Mouse (Mus musculus) midbrain, embryonic 11.5 days (tissue): ENCODE measurements around the gene Dnm3. TPM values are rescaled to one million over a fixed set of nuclear protein-coding genes. Genes with fewer than 3 reads are reported as not detected.

Source experiments
- ATAC-seq: fragments of 200-750 bp; cut with Nextera tagmentation; 2 replicates; pipeline ENCODE4 v1.8.0; 2017; ENCODE audit warnings: moderate TSS enrichment, moderate library complexity; ENCODE audit not compliant: low FRiP score
- DNase-seq: peaks from one replicate; pipeline ENCODE4 v3.0.0; 2015; ENCODE audit warnings: low spot score; ENCODE audit errors: missing footprints
- H3K27ac ChIP-seq: fragments of 300-500 bp; sonication (generic); 2 replicates; pipeline ENCODE4 v1.5.1; 2014; ENCODE audit warnings: low read depth, low read length
- H3K27me3 ChIP-seq: fragments of 300-500 bp; sonication (generic); 2 replicates; pipeline ENCODE4 v1.6.1; 2014; ENCODE audit warnings: mild to moderate bottlenecking, low read length, moderate library complexity, mixed read lengths; ENCODE audit not compliant: control insufficient read depth, insufficient read depth
- H3K36me3 ChIP-seq: fragments of 300-500 bp; sonication (generic); 2 replicates; pipeline ENCODE4 v1.6.1; 2014; ENCODE audit warnings: mild to moderate bottlenecking, low read length, moderate library complexity, mixed read lengths; ENCODE audit not compliant: control insufficient read depth, insufficient read depth
- H3K4me1 ChIP-seq: fragments of 300-500 bp; sonication (generic); 2 replicates; pipeline ENCODE4 v1.6.1; 2014; ENCODE audit warnings: low read length; ENCODE audit not compliant: control insufficient read depth, insufficient read depth
- H3K4me2 ChIP-seq: fragments of 300-500 bp; sonication (generic); 2 replicates; pipeline ENCODE4 v1.6.1; 2014; ENCODE audit warnings: mild to moderate bottlenecking, moderate library complexity
- H3K4me3 ChIP-seq: fragments of 300-500 bp; sonication (generic); 2 replicates; pipeline ENCODE4 v1.5.1; 2014; ENCODE audit warnings: low read depth, low read length
- H3K9ac ChIP-seq: fragments of 300-500 bp; sonication (generic); 2 replicates; pipeline ENCODE4 v1.6.1; 2014; ENCODE audit warnings: low read length
- H3K9me3 ChIP-seq: fragments of 300-500 bp; sonication (generic); 2 replicates; pipeline ENCODE4 v1.6.1; 2016; ENCODE audit warnings: low read length; ENCODE audit not compliant: control insufficient read depth
- WGBS: fragments of 180-500 bp; shearing (Covaris S2); extraction: QIAGEN DNeasy Blood & Tissue Kit; methylation state at CpG from one replicate; pipeline ENCODE4 v1.1.7; 2014; 5-methylcytosine and 5-hydroxymethylcytosine counted together
- polyA plus RNA-seq: library from polyadenylated mRNA; unstranded; fragments of >200 nt; fragmentation: Nextera tagmentation; extraction: Ambion mirVana; gene quantifications from 2 replicates; pipeline ENCODE4 v1.2.1, GENCODE M21; 2014

Dnm3 gene
- polyA plus RNA-seq, 1 experiment from 2014 or later, result 5.6 TPM

DNA sequence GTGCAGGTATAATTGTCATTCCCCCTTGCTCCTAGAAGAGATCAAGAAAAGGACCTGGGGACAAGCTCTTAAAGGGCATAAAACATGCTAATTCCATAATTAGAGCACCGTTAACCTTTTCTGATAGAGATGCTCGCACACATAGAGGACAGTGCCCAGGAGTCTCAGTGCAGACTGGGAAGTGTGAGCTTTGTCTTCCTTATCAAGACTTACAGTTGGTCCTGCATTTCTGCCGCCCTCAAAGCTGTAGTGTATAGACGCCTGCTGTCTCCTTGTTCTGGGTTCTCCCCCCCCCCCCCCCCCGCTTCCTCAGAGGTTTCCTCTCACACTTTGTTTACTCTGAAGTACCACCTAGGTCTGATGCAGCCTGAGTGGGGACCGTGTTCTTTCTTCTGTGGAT, 332.1 kb downstream of the Dnm3 start:
- Histone ChIP-seq H3K9me3 (no peaks in the 10 kb centered on the region), H3K27me3 (no peaks in the 10 kb centered on the region), H3K4me2 (no peak overlapping the region), H3K4me1 (no peaks in the 10 kb centered on the region), H3K27ac (no peak overlapping the region), H3K4me3 (no peak overlapping the region), H3K9ac (no peak overlapping the region), H3K36me3 (no peaks in the 10 kb centered on the region)
- DNase-seq (no peak), ATAC-seq (no peak)
- WGBS, result 72% methylated on average over 6 of the region's 6 CpGs

DNA sequence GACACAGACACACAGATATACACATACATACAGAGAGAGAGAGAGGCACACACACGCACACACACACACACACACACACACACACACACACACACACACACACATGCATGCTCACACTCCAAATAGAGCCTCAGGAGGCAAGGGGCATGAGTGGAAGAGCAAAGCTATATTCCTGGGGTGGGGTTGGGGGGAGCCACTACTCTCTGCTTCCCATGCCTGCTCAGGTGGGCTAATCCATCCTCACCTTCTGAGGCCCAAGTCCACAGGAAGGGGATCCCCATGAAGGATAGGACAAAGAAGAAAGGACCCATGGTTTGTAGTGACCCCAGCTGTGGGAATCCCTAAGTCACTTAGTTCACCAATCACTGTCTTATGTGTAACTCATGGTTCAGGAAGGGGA, 332.8 kb downstream of the Dnm3 start:
- DNase-seq (peak; percentile 71), ATAC-seq (no peak)
- Histone ChIP-seq H3K27ac (no peak overlapping the region), H3K4me1 (no peaks in the 10 kb centered on the region), H3K9ac (no peak overlapping the region), H3K4me2 (no peak overlapping the region), H3K4me3 (no peak overlapping the region), H3K9me3 (no peaks in the 10 kb centered on the region), H3K36me3 (no peaks in the 10 kb centered on the region), H3K27me3 (no peaks in the 10 kb centered on the region)
- WGBS, result no CpG with 5 or more reads among the region's 1 CpGs

DNA sequence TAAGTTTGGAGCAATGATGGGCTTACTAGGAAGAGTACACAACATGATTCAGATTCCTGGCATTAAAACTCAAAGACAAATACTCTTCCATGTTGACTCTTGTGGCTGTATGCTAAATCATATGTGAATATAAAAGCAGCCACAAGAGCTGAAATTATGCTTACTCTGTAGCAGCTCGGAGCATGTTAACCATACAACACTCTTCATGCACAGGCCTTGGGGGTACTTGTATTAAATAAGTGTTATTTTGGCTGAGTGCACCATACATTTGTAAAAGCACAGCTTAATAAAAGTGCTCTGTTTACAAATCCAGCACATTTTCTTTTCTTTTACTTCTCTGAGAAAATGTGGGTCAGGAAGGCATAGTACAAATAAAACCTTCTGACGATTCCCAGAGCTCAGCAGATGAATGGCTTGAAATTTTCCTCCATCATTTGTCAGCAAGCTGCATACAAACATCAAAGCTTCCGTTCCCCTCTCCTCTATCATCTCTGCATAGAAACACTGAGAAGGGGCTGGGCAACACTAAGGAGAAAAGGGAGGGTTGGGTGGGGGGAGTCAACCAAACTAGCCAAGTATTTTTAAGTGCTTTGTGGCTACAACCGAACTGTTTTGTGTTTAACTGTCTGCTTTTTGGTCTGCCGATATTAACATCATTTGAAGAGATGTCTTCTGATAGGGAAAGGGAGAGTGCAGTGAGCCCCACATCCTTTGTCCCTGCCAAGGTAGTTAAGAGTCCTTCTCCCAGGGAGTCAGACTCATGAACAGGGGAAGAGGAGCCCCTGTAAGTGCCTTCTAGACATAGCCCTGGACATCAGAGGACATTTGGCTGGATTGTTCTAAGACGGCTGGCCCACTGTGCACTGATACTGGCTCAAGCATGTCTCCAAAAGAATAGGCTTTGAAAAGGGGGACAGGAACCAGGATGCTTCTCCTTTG, 333.6 kb downstream of the Dnm3 start:
- Histone ChIP-seq H3K4me1 (no peaks in the 10 kb centered on the region), H3K27ac (no peak overlapping the region), H3K4me2 (no peak overlapping the region), H3K27me3 (no peaks in the 10 kb centered on the region), H3K9me3 (no peaks in the 10 kb centered on the region), H3K36me3 (no peaks in the 10 kb centered on the region), H3K9ac (no peak overlapping the region), H3K4me3 (no peak overlapping the region)
- DNase-seq (peak; percentile 73), ATAC-seq (no peak)
- WGBS, result 68% methylated on average over 6 of the region's 6 CpGs

DNA sequence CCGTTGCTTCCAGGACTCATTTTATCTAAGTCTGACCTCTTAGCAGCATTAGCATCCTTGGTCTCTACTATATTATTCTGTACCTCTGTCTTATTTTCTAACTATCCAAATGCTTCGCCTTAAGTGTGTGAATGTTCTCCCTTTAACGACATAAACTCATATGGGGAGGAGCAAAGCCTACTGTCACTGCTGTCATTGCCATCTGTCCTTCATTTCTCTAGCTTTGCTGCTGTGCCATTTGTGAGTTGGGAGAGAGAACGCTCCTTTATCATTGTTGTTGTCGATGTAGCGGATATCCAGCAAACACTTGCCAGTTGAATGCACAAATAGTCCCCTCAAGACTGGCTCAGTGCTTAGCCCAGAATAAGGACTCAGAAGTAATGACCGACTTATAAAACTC, 335.5 kb downstream of the Dnm3 start:
- H3K27me3 ChIP-seq, result no peaks in the 10 kb centered on the region
- WGBS, result 88% methylated on average over 7 of the region's 7 CpGs

DNA sequence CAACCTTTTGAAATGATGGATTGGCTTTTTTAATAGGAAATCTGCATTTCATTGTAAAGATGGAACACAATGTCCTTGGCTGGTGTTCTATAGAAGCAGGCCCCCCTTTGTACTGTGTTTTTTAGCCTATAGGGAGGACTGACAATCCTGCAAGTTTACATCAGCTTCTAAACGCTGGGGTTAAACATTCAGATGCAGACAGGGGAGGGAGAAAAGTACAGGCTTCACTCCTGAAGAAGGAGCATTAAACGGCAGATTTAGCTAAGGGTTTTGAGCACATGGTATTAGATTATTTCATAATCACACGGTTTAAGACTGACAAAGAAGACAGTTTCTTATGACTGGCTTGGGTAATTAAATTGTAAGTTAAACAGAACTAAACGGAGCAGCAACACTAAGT, 341.5 kb downstream of the Dnm3 start:
- no peak overlapping the region for H3K9ac ChIP-seq
- no peaks in the 10 kb centered on the region for H3K27me3 ChIP-seq
- DNase-seq, result no peak
- ATAC-seq, result peak; percentile 70
- H3K4me3 ChIP-seq, result no peak overlapping the region
- 39% methylated on average over 4 of the region's 4 CpGs for WGBS
- no peak overlapping the region for H3K4me2 ChIP-seq
- H3K27ac ChIP-seq, result no peak overlapping the region; the same call in 1 of the 2 replicates
- H3K36me3 ChIP-seq, result no peaks in the 10 kb centered on the region
- H3K9me3 ChIP-seq, result no peaks in the 10 kb centered on the region
- no peaks in the 10 kb centered on the region for H3K4me1 ChIP-seq

More for the DNA sequence above, 335.5 kb downstream of the Dnm3 start:
- Histone ChIP-seq H3K9ac (no peak overlapping the region), H3K4me2 (no peak overlapping the region), H3K4me1 (no peaks in the 10 kb centered on the region), H3K9me3 (no peaks in the 10 kb centered on the region), H3K4me3 (no peak overlapping the region), H3K36me3 (no peaks in the 10 kb centered on the region), H3K27ac (no peak overlapping the region)
- ATAC-seq, result no peak
- DNase-seq, result peak; percentile 12

DNA sequence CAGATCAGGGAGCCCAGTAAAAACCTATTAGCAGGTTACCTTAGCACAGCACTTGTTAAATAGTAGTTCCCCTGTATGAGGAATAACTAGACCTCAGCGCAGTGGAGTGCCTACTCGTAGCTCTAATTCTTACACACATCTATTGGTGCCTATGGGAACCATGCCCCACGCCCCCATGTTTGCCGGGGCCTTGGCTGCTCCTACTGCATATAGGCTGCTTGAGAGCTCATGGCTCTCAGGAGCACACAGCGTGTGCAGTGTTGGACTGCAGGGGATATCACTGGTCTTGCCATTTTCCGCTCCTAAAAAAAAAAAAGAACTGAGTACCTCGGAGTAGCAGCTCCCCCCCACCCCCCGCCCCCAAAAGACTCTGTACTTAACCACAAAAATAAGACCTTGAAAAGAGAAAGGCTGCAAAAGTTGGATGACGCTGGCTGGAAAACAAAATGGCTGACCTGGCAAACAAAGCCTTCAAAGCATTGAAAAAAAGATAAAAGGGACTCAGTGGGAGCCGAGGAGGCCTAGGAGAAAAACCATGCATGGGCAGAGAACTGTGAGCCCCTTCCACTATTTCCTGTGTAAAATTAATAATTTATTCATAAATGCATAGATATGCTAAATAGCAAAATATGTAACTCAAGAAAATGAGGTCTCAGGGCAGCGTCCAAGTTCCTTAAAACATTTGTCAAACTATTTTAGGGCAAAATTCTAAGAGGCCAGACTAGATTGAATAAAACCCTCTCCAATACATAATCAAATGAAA, 342.2 kb downstream of the Dnm3 start:
- Histone ChIP-seq H3K27ac (no peak overlapping the region), H3K36me3 (no peaks in the 10 kb centered on the region), H3K4me1 (no peaks in the 10 kb centered on the region), H3K4me3 (no peak overlapping the region), H3K4me2 (no peak overlapping the region), H3K9me3 (no peaks in the 10 kb centered on the region), H3K27me3 (no peaks in the 10 kb centered on the region), H3K9ac (no peak overlapping the region)
- WGBS, result 63% methylated on average over 11 of the region's 11 CpGs
- peak; percentile 91 for DNase-seq
- peak; percentile 73 for ATAC-seq

DNA sequence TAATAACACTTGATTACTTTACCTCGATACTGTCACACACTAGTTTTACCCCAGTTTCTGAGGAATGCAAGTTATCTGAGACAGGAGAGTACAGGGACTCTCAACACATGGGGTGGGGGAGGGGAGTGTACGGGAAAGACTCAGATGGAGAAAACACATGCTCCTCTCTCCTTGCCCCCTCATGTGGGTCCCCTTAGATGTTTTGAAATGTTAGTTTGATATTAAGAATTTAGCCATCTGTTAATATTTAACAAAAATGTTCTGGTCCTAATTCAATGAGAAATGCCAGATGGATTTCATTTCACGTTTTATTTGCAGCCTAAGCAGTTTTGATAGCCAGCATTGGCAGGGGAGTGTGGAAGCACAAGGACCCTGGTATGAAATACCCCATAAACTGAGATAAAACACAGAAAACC, 343.2 kb downstream of the Dnm3 start:
- H3K27me3 ChIP-seq, result no peaks in the 10 kb centered on the region
- no peaks in the 10 kb centered on the region for H3K36me3 ChIP-seq
- no peak overlapping the region for H3K9ac ChIP-seq
- no peak overlapping the region for H3K4me2 ChIP-seq
- H3K9me3 ChIP-seq, result no peaks in the 10 kb centered on the region
- DNase-seq, result peak; percentile 73
- no peak overlapping the region for H3K27ac ChIP-seq
- WGBS, result 84% methylated on average over 3 of the region's 3 CpGs
- H3K4me3 ChIP-seq, result no peak overlapping the region
- no peaks in the 10 kb centered on the region for H3K4me1 ChIP-seq
- ATAC-seq, result no peak

DNA sequence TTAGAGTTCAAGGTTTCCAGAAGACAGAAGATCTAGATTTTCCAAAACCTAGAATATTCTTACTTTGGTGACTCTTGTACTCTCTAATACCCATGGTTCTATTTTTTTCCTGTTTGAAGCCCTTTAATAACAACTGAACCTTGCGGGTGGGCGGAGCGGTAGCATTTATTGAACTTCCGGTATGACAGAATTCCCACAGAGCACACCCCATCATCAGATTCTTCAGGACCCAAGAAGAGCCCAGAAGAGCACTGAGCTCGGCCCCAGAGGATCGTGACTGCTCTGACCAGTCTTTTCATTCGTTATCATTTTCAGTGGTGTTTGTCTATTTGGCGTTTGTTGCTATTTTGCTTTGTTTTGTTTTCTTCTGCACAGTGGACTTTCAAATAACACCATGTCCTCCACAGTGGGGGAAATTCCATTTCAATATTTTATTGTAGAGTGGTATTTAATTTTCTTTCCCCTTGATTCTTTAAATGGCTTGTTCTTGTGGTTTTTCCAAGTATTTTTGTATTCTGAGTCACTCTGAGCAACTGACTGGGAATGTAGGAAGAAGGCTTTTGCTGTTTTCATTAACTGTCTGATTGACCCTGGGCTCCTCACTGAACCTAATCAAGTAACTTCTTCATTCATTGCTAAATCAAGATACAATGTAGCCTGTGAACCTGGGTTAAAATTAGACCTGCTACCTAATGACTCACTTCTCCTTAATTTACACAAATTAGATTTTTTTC, 344.8 kb downstream of the Dnm3 start:
- no peak overlapping the region for H3K4me2 ChIP-seq
- no peak overlapping the region for H3K4me3 ChIP-seq
- no peak for DNase-seq
- H3K4me1 ChIP-seq, result no peaks in the 10 kb centered on the region
- no peaks in the 10 kb centered on the region for H3K27me3 ChIP-seq
- ATAC-seq, result no peak
- no peaks in the 10 kb centered on the region for H3K9me3 ChIP-seq
- no peak overlapping the region for H3K27ac ChIP-seq
- 90% methylated on average over 8 of the region's 8 CpGs for WGBS
- H3K9ac ChIP-seq, result no peak overlapping the region
- no peaks in the 10 kb centered on the region for H3K36me3 ChIP-seq
